Mouse (Mus musculus) kidney, embryonic 15.5 days (tissue): Measurements from ENCODE around the gene Grhpr. TPM values are rescaled to one million over a fixed set of nuclear protein-coding genes. Genes with fewer than 3 reads are reported as not detected.
A peak's percentile ranks its signal among the peaks of the same experiment; 100 is the strongest.

Experiments
- ATAC-seq: fragments of 200-750 bp; cut with Nextera tagmentation; replicated peaks from 2 replicates; pipeline ENCODE4 v1.8.0; 2017; ENCODE audit warnings: moderate TSS enrichment; ENCODE audit not compliant: low FRiP score
- H3K27ac ChIP-seq: fragments of 300-500 bp; sonication (generic); 2 replicates; pipeline ENCODE4 v1.5.1; 2015; ENCODE audit warnings: mild to moderate bottlenecking, inconsistent platforms
- H3K27me3 ChIP-seq: fragments of 300-500 bp; sonication (generic); 2 replicates; pipeline ENCODE4 v1.6.1; 2015; ENCODE audit warnings: inconsistent platforms
- H3K36me3 ChIP-seq: fragments of 300-500 bp; sonication (generic); 2 replicates; pipeline ENCODE4 v1.6.1; 2015; ENCODE audit warnings: inconsistent platforms
- H3K4me1 ChIP-seq: fragments of 300-500 bp; sonication (generic); 2 replicates; pipeline ENCODE4 v1.6.1; 2015; ENCODE audit warnings: inconsistent platforms
- H3K4me2 ChIP-seq: fragments of 300-500 bp; sonication (generic); 2 replicates; pipeline ENCODE4 v1.6.1; 2015; ENCODE audit warnings: moderate library complexity, mild to moderate bottlenecking, inconsistent platforms
- H3K4me3 ChIP-seq: fragments of 300-500 bp; sonication (generic); replicated peaks from 2 replicates; pipeline ENCODE4 v1.5.1; 2015; ENCODE audit warnings: mild to moderate bottlenecking, inconsistent platforms
- H3K9ac ChIP-seq: fragments of 300-500 bp; sonication (generic); 2 replicates; pipeline ENCODE4 v1.6.1; 2015; ENCODE audit warnings: mild to moderate bottlenecking, inconsistent platforms
- H3K9me3 ChIP-seq: fragments of 300-500 bp; sonication (generic); replicated peaks from 2 replicates; pipeline ENCODE4 v1.6.1; 2016; ENCODE audit warnings: inconsistent platforms
- WGBS: fragments of 180-500 bp; shearing (Covaris S2); methylation state at CpG from one replicate; pipeline ENCODE4 v1.1.7; 2015; ENCODE audit warnings: mixed read lengths; 5-methylcytosine and 5-hydroxymethylcytosine counted together
- polyA plus RNA-seq: library from polyadenylated mRNA; unstranded; fragments of >200 nt; fragmentation: Nextera tagmentation; extraction: Ambion mirVana; gene quantifications from 2 replicates; pipeline ENCODE4 v1.2.1, GENCODE M21; 2015

Gene Grhpr
- polyA plus RNA-seq, 1 experiment from 2014 or later = 97.2 TPM

- 66% methylated on average over 9 of the region's 9 CpGs for WGBS
- H3K36me3 ChIP-seq = no peaks in the 10 kb centered on the region
- H3K27me3 ChIP-seq = no peaks in the 10 kb centered on the region
- H3K4me3 ChIP-seq = no peak overlapping the region
- no peak overlapping the region for H3K27ac ChIP-seq
- no peak overlapping the region for H3K9ac ChIP-seq
- H3K9me3 ChIP-seq = no peaks in the 10 kb centered on the region
- H3K4me1 ChIP-seq = 0 out of 2 replicates have a peak, but pooled peaks cover 5% of the 10 kb centered on the region
- H3K4me2 ChIP-seq = no peak overlapping the region
- no peak for ATAC-seq
Observed at GRCm38 (mm10) chr4:44953041-44953440, 28.2 kb upstream of the Grhpr start.

DNA sequence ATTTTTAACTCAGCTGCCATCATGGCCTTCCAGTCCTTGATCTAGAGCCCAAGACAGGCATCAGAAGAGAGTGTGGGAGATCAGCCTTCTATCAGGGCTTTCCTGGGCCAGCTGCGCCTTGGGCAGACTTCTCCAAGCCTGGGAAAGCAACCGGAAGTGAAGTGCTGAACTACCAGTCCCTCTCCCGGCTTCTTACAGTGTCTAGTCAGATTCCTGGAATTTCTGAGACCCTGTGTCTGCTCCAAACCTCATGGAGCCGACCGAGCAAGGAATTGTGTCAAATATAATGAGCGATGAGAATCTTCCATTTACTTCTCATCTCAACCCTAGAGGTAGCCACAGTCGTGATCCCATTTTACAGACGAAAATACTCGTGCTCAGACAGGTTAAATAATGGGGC is 22.4 kb upstream of the Grhpr start:
- Histone ChIP-seq H3K4me1 (no peaks in the 10 kb centered on the region), H3K4me3 (no peak overlapping the region), H3K27ac (no peak overlapping the region), H3K36me3 (no peaks in the 10 kb centered on the region), H3K27me3 (no peaks in the 10 kb centered on the region), H3K4me2 (no peak overlapping the region), H3K9ac (no peak overlapping the region), H3K9me3 (no peaks in the 10 kb centered on the region)
- no peak for ATAC-seq
- WGBS = 88% methylated on average over 9 of the region's 9 CpGs

DNA sequence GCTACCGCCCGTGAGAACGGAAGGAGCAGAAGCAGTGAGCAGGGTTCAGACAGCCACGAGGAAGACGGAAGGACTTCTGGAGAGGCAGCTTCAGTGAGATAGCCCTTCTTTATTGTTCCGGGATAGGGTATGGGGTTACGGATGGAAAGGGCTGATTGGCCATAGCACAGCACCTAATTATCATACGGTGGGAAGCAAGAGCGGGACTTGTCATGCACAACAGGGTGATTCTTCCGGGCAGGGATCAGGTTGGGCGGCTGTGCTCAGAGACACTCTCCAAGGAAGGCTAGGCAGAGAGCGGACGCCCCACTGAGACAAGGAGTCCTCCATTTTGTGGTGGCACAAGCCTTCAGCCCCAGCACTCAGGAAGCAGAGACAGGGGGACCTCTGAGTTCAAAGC is 22.0 kb upstream of the Grhpr start:
- Histone ChIP-seq H3K27ac (no peak overlapping the region), H3K27me3 (no peaks in the 10 kb centered on the region), H3K9ac (no peak overlapping the region), H3K36me3 (no peaks in the 10 kb centered on the region), H3K4me1 (no peaks in the 10 kb centered on the region), H3K9me3 (no peaks in the 10 kb centered on the region), H3K4me2 (no peak overlapping the region), H3K4me3 (no peak overlapping the region)
- WGBS = 93% methylated on average over 13 of the region's 13 CpGs
- ATAC-seq = no peak

GRCm38 (mm10) chr4:44963156-44963555 is 18.0 kb upstream of the Grhpr start:
- H3K27me3 ChIP-seq = no peaks in the 10 kb centered on the region
- H3K4me3 ChIP-seq = no peak overlapping the region
- H3K4me2 ChIP-seq = no peak overlapping the region
- no peaks in the 10 kb centered on the region for H3K36me3 ChIP-seq
- H3K9ac ChIP-seq = no peak overlapping the region
- H3K4me1 ChIP-seq = no peaks in the 10 kb centered on the region
- no peak for ATAC-seq
- 63% methylated on average over 11 of the region's 11 CpGs for WGBS
- no peak overlapping the region for H3K27ac ChIP-seq
- no peaks in the 10 kb centered on the region for H3K9me3 ChIP-seq

DNA sequence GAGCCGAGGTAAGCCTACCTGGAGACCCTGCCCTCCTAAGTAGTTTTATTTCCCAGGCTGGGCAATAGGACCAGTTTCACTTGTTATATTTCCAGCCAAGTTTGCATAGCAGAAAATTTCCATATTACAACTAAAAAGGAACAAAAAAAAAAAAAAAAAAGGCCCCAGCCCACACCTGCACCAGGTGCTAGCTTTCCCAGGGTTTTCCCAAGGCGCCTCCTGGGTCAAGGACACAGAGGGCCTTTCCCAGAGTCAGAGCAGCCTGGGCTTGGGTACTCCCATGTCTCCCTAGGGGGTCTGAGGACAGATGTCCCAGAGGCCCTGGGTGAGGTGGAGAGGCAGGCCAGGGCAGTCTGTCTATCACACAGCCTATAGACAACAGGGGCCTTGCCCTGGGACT is 16.0 kb upstream of the Grhpr start:
- Histone ChIP-seq H3K9me3 (no peaks in the 10 kb centered on the region), H3K4me3 (no peak overlapping the region), H3K36me3 (no peaks in the 10 kb centered on the region), H3K4me2 (no peak overlapping the region), H3K4me1 (no peaks in the 10 kb centered on the region), H3K27me3 (no peaks in the 10 kb centered on the region), H3K27ac (no peak overlapping the region), H3K9ac (no peak overlapping the region)
- WGBS = 88% methylated on average over 2 of the region's 2 CpGs
- ATAC-seq = no peak

- Histone ChIP-seq H3K36me3 (no peaks in the 10 kb centered on the region), H3K9ac (no peak overlapping the region), H3K9me3 (no peaks in the 10 kb centered on the region), H3K27me3 (no peaks in the 10 kb centered on the region), H3K4me3 (no peak overlapping the region), H3K27ac (no peak overlapping the region), H3K4me1 (no peaks in the 10 kb centered on the region), H3K4me2 (no peak overlapping the region)
- whole genome bisulfite sequencing = 83% methylated on average over 3 of the region's 3 CpGs
- no peak for ATAC-seq
Observed at GRCm38 (mm10) chr4:44965736-44966135, 15.5 kb upstream of the Grhpr start.

DNA sequence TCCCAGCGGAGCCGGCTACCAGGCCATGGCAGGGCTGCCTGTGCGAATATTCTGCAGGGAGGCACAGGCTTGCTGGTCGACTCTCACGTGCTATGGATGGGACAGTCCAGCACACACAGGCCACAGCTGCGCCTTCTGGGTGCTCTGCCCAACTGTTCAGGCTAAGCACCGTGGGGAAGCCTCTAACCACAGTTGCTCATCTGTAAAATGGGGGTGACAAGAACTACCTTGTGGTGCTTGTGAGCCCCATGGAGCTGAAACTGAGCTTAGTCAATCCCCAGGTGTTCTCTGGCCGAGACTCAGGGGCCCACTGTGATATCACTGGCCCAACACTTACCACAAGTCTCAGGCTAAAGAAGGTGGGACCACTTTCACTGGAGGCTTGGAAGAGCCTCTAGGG is 13.8 kb upstream of the Grhpr start:
- no peak overlapping the region for H3K4me3 ChIP-seq
- H3K4me2 ChIP-seq = no peak overlapping the region
- 87% methylated on average over 8 of the region's 8 CpGs for WGBS
- H3K9me3 ChIP-seq = no peaks in the 10 kb centered on the region
- peaks cover 4% of the 10 kb centered on the region; the same call in 1 of the 2 replicates for H3K4me1 ChIP-seq
- ATAC-seq = no peak
- H3K27me3 ChIP-seq = no peaks in the 10 kb centered on the region
- no peaks in the 10 kb centered on the region for H3K36me3 ChIP-seq
- H3K27ac ChIP-seq = no peak overlapping the region
- H3K9ac ChIP-seq = no peak overlapping the region

GRCm38 (mm10) chr4:44970056-44970455 is 11.1 kb upstream of the Grhpr start:
- H3K9me3 ChIP-seq = no peaks in the 10 kb centered on the region
- 91% methylated on average over 7 of the region's 7 CpGs for WGBS
- ATAC-seq = no peak

GRCm38 (mm10) chr4:44970612-44971110 is 10.5 kb upstream of the Grhpr start:
- WGBS = 23% methylated on average over 10 of the region's 10 CpGs
- no peak for ATAC-seq

More at GRCm38 (mm10) chr4:44970056-44970455, 11.1 kb upstream of the Grhpr start:
- H3K4me3 ChIP-seq = no peak overlapping the region
- H3K4me1 ChIP-seq = peaks cover 12% of the 10 kb centered on the region
- no peaks in the 10 kb centered on the region for H3K36me3 ChIP-seq
- H3K9ac ChIP-seq = no peak overlapping the region
- H3K27ac ChIP-seq = no peak overlapping the region
- no peaks in the 10 kb centered on the region for H3K27me3 ChIP-seq
- no peak overlapping the region for H3K4me2 ChIP-seq

GRCm38 (mm10) chr4:44973450-44973849 is 7.7 kb upstream of the Grhpr start:
- H3K4me1 ChIP-seq = peaks cover 12% of the 10 kb centered on the region
- peak overlapping the region; percentile 56 for H3K4me2 ChIP-seq
- no peaks in the 10 kb centered on the region for H3K36me3 ChIP-seq
- peak overlapping the region; percentile 25 for H3K4me3 ChIP-seq
- no peaks in the 10 kb centered on the region for H3K9me3 ChIP-seq
- H3K27ac ChIP-seq = no peak overlapping the region
- no peaks in the 10 kb centered on the region for H3K27me3 ChIP-seq
- peak; percentile 56 for ATAC-seq
- WGBS = 11% methylated on average over 9 of the region's 9 CpGs
- H3K9ac ChIP-seq = no peak overlapping the region

More at GRCm38 (mm10) chr4:44970612-44971110, 10.5 kb upstream of the Grhpr start:
- Histone ChIP-seq H3K27ac (no peak overlapping the region), H3K4me2 (no peak overlapping the region), H3K27me3 (no peaks in the 10 kb centered on the region), H3K4me1 (peaks cover 12% of the 10 kb centered on the region), H3K36me3 (no peaks in the 10 kb centered on the region), H3K9ac (no peak overlapping the region), H3K4me3 (no peak overlapping the region), H3K9me3 (no peaks in the 10 kb centered on the region)

- Histone ChIP-seq H3K4me2 (peak overlapping the region; percentile 56), H3K4me3 (peak overlapping the region; percentile 25), H3K27me3 (no peaks in the 10 kb centered on the region), H3K9me3 (no peaks in the 10 kb centered on the region), H3K4me1 (peaks cover 12% of the 10 kb centered on the region), H3K36me3 (no peaks in the 10 kb centered on the region), H3K27ac (no peak overlapping the region), H3K9ac (no peak overlapping the region)
- 53% methylated on average over 14 of the region's 14 CpGs for WGBS
- peak; percentile 31; the same call in 1 of the 2 replicates for ATAC-seq
Observed at GRCm38 (mm10) chr4:44973871-44974270, 7.3 kb upstream of the Grhpr start.

- ATAC-seq = no peak
- Histone ChIP-seq H3K27me3 (no peaks in the 10 kb centered on the region), H3K9me3 (no peaks in the 10 kb centered on the region), H3K4me1 (peaks cover 15% of the 10 kb centered on the region), H3K9ac (no peak overlapping the region), H3K36me3 (no peaks in the 10 kb centered on the region), H3K4me3 (no peak overlapping the region), H3K4me2 (no peak overlapping the region; the same call in 1 of the 2 replicates), H3K27ac (no peak overlapping the region)
- 68% methylated on average over 8 of the region's 8 CpGs for WGBS
Observed at GRCm38 (mm10) chr4:44974331-44974730, 6.9 kb upstream of the Grhpr start.

DNA sequence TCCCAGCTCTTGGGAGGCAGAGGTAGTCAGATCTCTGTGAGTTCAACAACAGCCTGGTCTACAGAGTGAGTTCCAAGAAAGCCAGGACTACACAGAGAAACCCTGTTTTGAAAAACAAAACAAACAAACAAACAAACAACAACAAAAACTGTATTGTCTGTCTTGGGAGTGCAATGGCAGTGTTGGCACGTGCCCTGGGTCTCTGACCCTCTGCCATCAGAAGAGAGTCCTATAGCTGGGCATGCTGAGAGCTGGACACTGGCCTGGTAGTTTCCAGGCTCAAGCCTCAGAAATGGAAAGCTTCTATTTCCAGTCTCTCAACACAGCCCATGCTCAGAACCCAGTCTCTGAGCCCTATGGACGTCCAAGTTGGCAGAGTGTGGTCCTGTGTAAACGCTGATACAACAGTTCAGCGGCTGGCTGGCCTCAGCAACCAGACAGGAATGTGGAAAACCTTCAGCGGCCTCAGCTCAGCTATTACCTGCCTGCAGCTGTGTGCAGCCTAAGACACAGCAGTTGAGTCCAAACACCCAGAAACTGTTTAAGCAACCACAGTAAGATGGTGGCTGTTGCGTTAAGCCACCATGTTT is 5.1 kb upstream of the Grhpr start:
- Histone ChIP-seq H3K27me3 (no peaks in the 10 kb centered on the region), H3K36me3 (no peaks in the 10 kb centered on the region), H3K9ac (no peak overlapping the region), H3K27ac (no peak overlapping the region), H3K4me2 (no peak overlapping the region), H3K9me3 (no peaks in the 10 kb centered on the region), H3K4me1 (peaks cover 29% of the 10 kb centered on the region), H3K4me3 (no peak overlapping the region)
- 77% methylated on average over 6 of the region's 6 CpGs for WGBS
- ATAC-seq = no peak
